Mouse (Mus musculus) intestine, embryonic 14.5 days (tissue): ENCODE results near the gene Gm6890. TPM values are rescaled to one million over a fixed set of nuclear protein-coding genes. Genes with fewer than 3 reads are reported as not detected.
"Not testable (repeated sequence)": the region's sequence is repeated elsewhere in the genome, so short reads cannot be mapped to it uniquely, and the experiment has no call there.

Experiments
- ATAC-seq: fragments of 200-750 bp; cut with Nextera tagmentation; replicated peaks from 2 replicates; pipeline ENCODE4 v1.8.0; 2017; ENCODE audit warnings: low read depth, moderate number of reproducible peaks, moderate TSS enrichment, moderate library complexity; ENCODE audit not compliant: low FRiP score, low TSS enrichment
- DNase-seq: peaks from one replicate; pipeline ENCODE4 v3.0.0-alpha.2; 2018; ENCODE audit warnings: low spot score
- H3K27ac ChIP-seq: fragments of 300-500 bp; sonication (generic); 2 replicates; pipeline ENCODE4 v1.5.1; 2014; ENCODE audit warnings: low read depth, mild to moderate bottlenecking, control low read depth
- H3K27me3 ChIP-seq: fragments of 300-500 bp; sonication (generic); replicated peaks from 2 replicates; pipeline ENCODE4 v1.6.1; 2014; ENCODE audit warnings: low read length, control low read depth; ENCODE audit not compliant: control insufficient read depth, insufficient read depth
- H3K36me3 ChIP-seq: fragments of 300-500 bp; sonication (generic); 2 replicates; pipeline ENCODE4 v1.6.1; 2014; ENCODE audit warnings: low read length, control low read depth; ENCODE audit not compliant: control insufficient read depth, insufficient read depth
- H3K4me1 ChIP-seq: fragments of 300-500 bp; sonication (generic); replicated peaks from 2 replicates; pipeline ENCODE4 v1.6.1; 2014; ENCODE audit warnings: low read length, control low read depth, mixed read lengths; ENCODE audit not compliant: control insufficient read depth, insufficient read depth
- H3K4me2 ChIP-seq: fragments of 300-500 bp; sonication (generic); 2 replicates; pipeline ENCODE4 v1.6.1; 2014; ENCODE audit warnings: low read length
- H3K4me3 ChIP-seq: fragments of 300-500 bp; sonication (generic); 2 replicates; pipeline ENCODE4 v1.5.1; 2014; ENCODE audit warnings: low read depth, low read length, control low read depth, mixed read lengths
- H3K9ac ChIP-seq: fragments of 300-500 bp; sonication (generic); 2 replicates; pipeline ENCODE4 v1.6.1; 2014; ENCODE audit warnings: mild to moderate bottlenecking, low read length
- H3K9me3 ChIP-seq: fragments of 300-500 bp; sonication (generic); 2 replicates; pipeline ENCODE4 v1.6.1; 2016; ENCODE audit warnings: low read length, control low read depth; ENCODE audit not compliant: control insufficient read depth
- WGBS: fragments of 180-500 bp; shearing (Covaris S2); extraction: QIAGEN DNeasy Blood & Tissue Kit; methylation state at CpG from one replicate; pipeline ENCODE4 v1.1.7; 2014; 5-methylcytosine and 5-hydroxymethylcytosine counted together
- polyA plus RNA-seq: library from polyadenylated mRNA; unstranded; fragments of >200 nt; fragmentation: Nextera tagmentation; extraction: Ambion mirVana; gene quantifications from 2 replicates; pipeline ENCODE4 v1.2.1, GENCODE M21; 2014

Gene Gm6890
- polyA plus RNA-seq, result not detected in 2 replicates

DNA sequence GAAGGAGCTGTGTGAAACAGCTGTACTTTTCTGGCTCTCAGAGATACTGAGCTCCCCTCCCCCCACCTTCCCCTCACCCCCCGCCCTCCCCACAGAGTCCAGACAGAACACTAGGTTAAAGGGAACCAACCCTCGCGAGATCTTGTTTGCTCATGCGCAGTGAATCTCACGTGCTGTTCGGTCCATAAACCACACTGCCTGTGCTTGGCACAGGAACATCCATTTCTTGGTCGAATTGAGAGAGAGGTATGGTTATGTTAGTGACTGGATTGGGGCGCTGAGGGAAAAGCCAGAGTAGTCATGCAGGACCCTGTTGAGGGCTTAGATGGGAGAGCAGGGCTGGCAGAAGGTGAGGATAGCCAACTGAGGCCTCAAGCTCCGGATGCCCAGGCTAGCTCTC lies at the start of gene Gm6890:
Gene Gm6890 (plus strand): TSS at position 301 of the 400 bp plus-strand sequence.
- not testable (repeated sequence) for H3K27ac ChIP-seq, DNase-seq, ATAC-seq, H3K27me3 ChIP-seq, H3K36me3 ChIP-seq, H3K4me1 ChIP-seq, H3K9ac ChIP-seq, H3K9me3 ChIP-seq, H3K4me3 ChIP-seq, H3K4me2 ChIP-seq
- whole genome bisulfite sequencing, result 85% methylated on average over 6 of the region's 9 CpGs

DNA sequence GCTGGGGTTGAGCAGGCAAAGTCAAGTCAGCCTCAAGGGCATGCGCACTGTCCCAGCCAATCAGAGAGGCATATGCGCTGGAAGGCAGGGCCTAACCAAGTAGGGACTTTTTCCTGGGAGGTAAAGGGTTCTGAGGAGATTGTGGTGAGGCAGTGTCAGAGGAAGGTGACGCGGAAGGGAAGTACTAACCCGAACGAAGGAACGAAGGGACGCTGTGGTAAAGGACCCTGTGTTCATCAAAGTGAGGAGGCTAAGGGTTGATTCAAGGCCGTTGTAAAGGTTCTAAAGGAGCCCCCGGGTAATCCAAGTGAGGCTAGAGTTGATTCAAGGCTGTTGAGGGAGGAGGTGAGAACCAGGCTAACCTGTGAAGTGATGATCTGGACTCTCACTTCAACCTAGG lies 14.5 kb upstream of the Gm6890 start:
- not testable (repeated sequence) for DNase-seq, H3K27me3 ChIP-seq, H3K9ac ChIP-seq, ATAC-seq, H3K4me3 ChIP-seq, H3K9me3 ChIP-seq, H3K4me1 ChIP-seq, H3K36me3 ChIP-seq, H3K4me2 ChIP-seq, H3K27ac ChIP-seq
- 93% methylated on average over 3 of the region's 10 CpGs for WGBS

DNA sequence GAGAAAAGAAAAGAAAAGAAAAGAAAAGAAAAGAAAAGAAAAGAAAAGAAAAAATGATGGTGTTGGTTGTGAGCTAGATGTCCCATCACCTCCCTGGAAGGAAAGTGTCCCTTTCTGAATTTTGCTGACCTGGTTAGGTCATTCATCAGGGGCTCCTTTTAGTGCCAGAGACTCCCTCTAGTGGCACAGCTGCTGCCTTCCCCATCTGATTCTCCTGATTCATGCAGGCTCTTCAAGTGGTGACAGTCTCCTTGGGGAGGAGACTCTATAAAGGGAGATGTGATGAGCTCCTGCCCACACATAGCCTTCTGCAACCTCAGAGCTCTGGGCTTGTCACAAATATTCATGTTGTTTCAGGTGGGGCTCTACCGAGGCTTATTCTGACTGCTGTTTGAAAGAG lies 30.0 kb downstream of the Gm6890 start:
- DNase-seq, H3K4me3 ChIP-seq, H3K36me3 ChIP-seq, H3K27me3 ChIP-seq, ATAC-seq, H3K27ac ChIP-seq, H3K4me1 ChIP-seq, H3K9me3 ChIP-seq, H3K9ac ChIP-seq, H3K4me2 ChIP-seq: not testable (repeated sequence)
- no CpG with 5 or more reads among the region's 1 CpGs for WGBS

Other genes starting within 250 kb of the Gm6890 start
- not detected in 2 replicates for gene Olfr1326-ps1, start 166.0 kb upstream of the Gm6890 start, polyA plus RNA-seq
- not detected in 2 replicates for gene Olfr1325, start 148.2 kb upstream of the Gm6890 start, polyA plus RNA-seq
- not detected in 2 replicates for gene Gm5640, start 95.3 kb upstream of the Gm6890 start, polyA plus RNA-seq
- not detected in 2 replicates for gene Gm5936, start 96.3 kb downstream of the Gm6890 start, polyA plus RNA-seq